Mouse (Mus musculus): ENCODE measurements around the gene Agpat1. TPM values are rescaled to one million over a fixed set of nuclear protein-coding genes. Genes with fewer than 3 reads are reported as not detected.

The Agpat1 gene
- polyA plus RNA-seq, 1 experiment from 2014 or later, result 42.6 TPM

DNA sequence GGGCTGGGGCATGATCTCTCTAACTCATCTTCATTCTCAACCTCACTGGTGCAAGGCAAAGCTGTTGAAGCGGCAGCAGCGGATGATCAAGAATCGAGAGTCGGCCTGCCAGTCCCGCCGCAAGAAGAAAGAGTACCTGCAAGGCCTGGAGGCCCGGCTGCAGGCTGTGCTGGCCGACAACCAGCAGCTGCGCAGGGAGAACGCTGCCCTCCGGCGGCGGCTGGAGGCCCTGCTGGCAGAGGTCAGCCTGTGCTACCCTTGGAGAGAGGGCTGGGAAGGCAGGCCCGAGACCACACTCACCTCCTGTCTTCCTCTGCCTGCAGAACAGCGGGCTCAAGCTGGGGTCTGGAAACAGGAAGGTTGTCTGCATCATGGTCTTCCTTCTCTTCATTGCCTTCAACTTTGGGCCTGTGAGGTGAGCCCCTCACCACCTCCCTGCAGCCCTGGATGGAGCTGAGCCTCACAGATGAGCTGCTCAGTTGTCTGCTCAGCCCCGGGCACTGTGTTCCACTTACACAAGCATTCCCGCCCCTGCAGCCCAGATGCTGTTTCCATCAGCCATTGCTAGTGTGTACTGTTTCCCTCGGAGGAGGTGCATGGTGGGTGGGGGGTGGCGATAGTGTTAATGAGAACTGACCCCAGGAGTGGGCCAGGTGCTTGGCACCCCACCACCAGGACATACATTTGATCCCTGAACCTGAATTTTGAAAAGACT lies 47.6 kb downstream of the Agpat1 start:
- Histone ChIP-seq H3K4me1 (ENCODE audit: control insufficient read depth, insufficient read depth, low read length) (peaks cover 31% of the 10 kb centered on the region), H3K27ac (ENCODE audit: low read length) (no peak overlapping the region), H3K27me3 (ENCODE audit: control insufficient read depth, insufficient read depth, low read length) (no peaks in the 10 kb centered on the region), H3K4me2 (ENCODE audit: low read depth, low read length) (no peak overlapping the region), H3K9ac (ENCODE audit: low read length) (no peak overlapping the region), H3K36me3 (ENCODE audit: control insufficient read depth, insufficient read depth, low read length) (peaks cover 21% of the 10 kb centered on the region; the same call in 1 of the 2 replicates), H3K9me3 (replicated peaks; ENCODE audit: control insufficient read depth, low read length) (no peaks in the 10 kb centered on the region), H3K4me3 (replicated peaks; ENCODE audit: low read length) (no peak overlapping the region)
- WGBS, result 48% methylated on average over 19 of the region's 19 CpGs
- no peak for ATAC-seq (ENCODE audit: insufficient read depth, low FRiP score)

DNA sequence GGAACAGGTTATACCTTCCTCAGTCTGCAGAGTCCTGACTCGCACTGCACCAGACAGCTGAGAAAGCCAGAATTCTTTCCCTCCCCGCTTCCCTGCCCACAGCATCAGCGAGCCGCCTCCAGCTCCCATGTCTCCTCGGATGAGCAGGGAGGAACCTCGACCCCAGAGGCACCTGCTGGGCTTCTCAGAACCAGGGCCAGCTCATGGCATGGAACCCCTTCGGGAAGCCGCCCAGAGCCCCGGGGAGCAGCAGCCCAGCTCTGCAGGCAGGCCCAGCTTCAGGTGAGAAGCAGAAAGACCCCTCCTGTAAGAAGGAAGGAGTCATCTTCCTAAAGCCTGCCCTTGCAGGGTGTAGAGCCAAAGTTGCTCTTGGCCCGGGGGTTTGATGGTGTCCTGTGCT lies 48.5 kb downstream of the Agpat1 start:
- peaks cover 21% of the 10 kb centered on the region; the same call in 1 of the 2 replicates for H3K36me3 ChIP-seq (ENCODE audit: control insufficient read depth, insufficient read depth, low read length)
- WGBS, result 91% methylated on average over 10 of the region's 10 CpGs
- no peak for ATAC-seq (ENCODE audit: insufficient read depth, low FRiP score)

DNA sequence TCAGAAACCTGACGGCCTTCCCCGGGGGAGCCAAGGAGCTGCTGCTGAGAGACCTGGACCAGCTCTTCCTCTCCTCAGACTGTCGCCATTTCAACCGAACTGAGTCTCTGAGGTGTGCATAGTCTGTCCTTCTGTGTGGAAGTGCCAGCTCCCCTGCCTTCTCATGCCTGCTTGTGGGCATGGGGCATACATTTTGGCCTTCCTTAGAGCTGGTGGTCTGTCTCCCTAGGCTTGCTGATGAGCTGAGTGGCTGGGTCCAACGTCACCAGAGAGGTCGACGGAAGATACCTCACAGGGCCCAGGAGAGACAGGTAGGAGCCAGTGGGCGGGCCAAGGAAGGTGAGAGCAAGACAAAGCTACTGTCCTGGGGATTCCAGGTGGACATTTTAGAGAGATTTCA lies 48.9 kb downstream of the Agpat1 start:
- H3K9me3 ChIP-seq (replicated peaks; ENCODE audit: control insufficient read depth, low read length), result no peaks in the 10 kb centered on the region
- H3K36me3 ChIP-seq (ENCODE audit: control insufficient read depth, insufficient read depth, low read length), result peaks cover 21% of the 10 kb centered on the region; the same call in 1 of the 2 replicates
- ATAC-seq (ENCODE audit: insufficient read depth, low FRiP score), result no peak
- no peaks in the 10 kb centered on the region for H3K27me3 ChIP-seq (ENCODE audit: control insufficient read depth, insufficient read depth, low read length)
- H3K9ac ChIP-seq (ENCODE audit: low read length), result no peak overlapping the region
- WGBS, result 92% methylated on average over 8 of the region's 8 CpGs
- peaks cover 30% of the 10 kb centered on the region for H3K4me1 ChIP-seq (ENCODE audit: control insufficient read depth, insufficient read depth, low read length)
- H3K27ac ChIP-seq (ENCODE audit: low read length), result no peak overlapping the region
- H3K4me3 ChIP-seq (replicated peaks; ENCODE audit: low read length), result no peak overlapping the region
- H3K4me2 ChIP-seq (ENCODE audit: low read depth, low read length), result no peak overlapping the region

More for the DNA sequence above, 48.5 kb downstream of the Agpat1 start:
- Histone ChIP-seq H3K27me3 (ENCODE audit: control insufficient read depth, insufficient read depth, low read length) (no peaks in the 10 kb centered on the region), H3K9me3 (replicated peaks; ENCODE audit: control insufficient read depth, low read length) (no peaks in the 10 kb centered on the region), H3K4me1 (ENCODE audit: control insufficient read depth, insufficient read depth, low read length) (peaks cover 34% of the 10 kb centered on the region), H3K27ac (ENCODE audit: low read length) (no peak overlapping the region), H3K4me3 (replicated peaks; ENCODE audit: low read length) (no peak overlapping the region), H3K9ac (ENCODE audit: low read length) (no peak overlapping the region), H3K4me2 (ENCODE audit: low read depth, low read length) (no peak overlapping the region)

- Histone ChIP-seq H3K9ac (ENCODE audit: low read length) (no peak overlapping the region), H3K9me3 (replicated peaks; ENCODE audit: control insufficient read depth, low read length) (no peaks in the 10 kb centered on the region), H3K27me3 (ENCODE audit: control insufficient read depth, insufficient read depth, low read length) (no peaks in the 10 kb centered on the region), H3K27ac (ENCODE audit: low read length) (0 out of 2 replicates have a peak overlapping the region, but pooled peaks have one; percentile 26), H3K36me3 (ENCODE audit: control insufficient read depth, insufficient read depth, low read length) (peaks cover 21% of the 10 kb centered on the region; the same call in 1 of the 2 replicates), H3K4me1 (ENCODE audit: control insufficient read depth, insufficient read depth, low read length) (peaks cover 28% of the 10 kb centered on the region), H3K4me3 (replicated peaks; ENCODE audit: low read length) (no peak overlapping the region), H3K4me2 (ENCODE audit: low read depth, low read length) (no peak overlapping the region)
- no peak for ATAC-seq (ENCODE audit: insufficient read depth, low FRiP score)
- WGBS, result 64% methylated on average over 9 of the region's 9 CpGs
Measured at GRCm38 (mm10) chr17:34653746-34654285, 49.8 kb downstream of the Agpat1 start.

- no peak overlapping the region for H3K9ac ChIP-seq (ENCODE audit: low read length)
- peak overlapping the region; percentile 90; the same call in 1 of the 2 replicates for H3K27ac ChIP-seq (ENCODE audit: low read length)
- H3K36me3 ChIP-seq (ENCODE audit: control insufficient read depth, insufficient read depth, low read length), result peaks cover 21% of the 10 kb centered on the region; the same call in 1 of the 2 replicates
- no peak overlapping the region for H3K4me2 ChIP-seq (ENCODE audit: low read depth, low read length)
- no peak for ATAC-seq (ENCODE audit: insufficient read depth, low FRiP score)
- WGBS, result 86% methylated on average over 13 of the region's 13 CpGs
- H3K9me3 ChIP-seq (replicated peaks; ENCODE audit: control insufficient read depth, low read length), result no peaks in the 10 kb centered on the region
- no peak overlapping the region for H3K4me3 ChIP-seq (replicated peaks; ENCODE audit: low read length)
- no peaks in the 10 kb centered on the region for H3K27me3 ChIP-seq (ENCODE audit: control insufficient read depth, insufficient read depth, low read length)
- H3K4me1 ChIP-seq (ENCODE audit: control insufficient read depth, insufficient read depth, low read length), result peaks cover 28% of the 10 kb centered on the region
Measured at GRCm38 (mm10) chr17:34654392-34654791, 50.3 kb downstream of the Agpat1 start.

- Histone ChIP-seq H3K4me3 (replicated peaks; ENCODE audit: low read length) (no peak overlapping the region), H3K27me3 (ENCODE audit: control insufficient read depth, insufficient read depth, low read length) (no peaks in the 10 kb centered on the region), H3K4me2 (ENCODE audit: low read depth, low read length) (0 out of 2 replicates have a peak overlapping the region, but pooled peaks have one; percentile 17), H3K9ac (ENCODE audit: low read length) (peak overlapping the region; percentile 49; the same call in 1 of the 2 replicates), H3K9me3 (replicated peaks; ENCODE audit: control insufficient read depth, low read length) (no peaks in the 10 kb centered on the region), H3K27ac (ENCODE audit: low read length) (peak overlapping the region; percentile 90), H3K4me1 (ENCODE audit: control insufficient read depth, insufficient read depth, low read length) (peaks cover 33% of the 10 kb centered on the region), H3K36me3 (ENCODE audit: control insufficient read depth, insufficient read depth, low read length) (peaks cover 19% of the 10 kb centered on the region; the same call in 1 of the 2 replicates)
- ATAC-seq (ENCODE audit: insufficient read depth, low FRiP score), result 0 out of 2 replicates have a peak, but pooled peaks have one; percentile 16
- WGBS, result 47% methylated on average over 7 of the region's 7 CpGs
Measured at GRCm38 (mm10) chr17:34655160-34655559, 51.1 kb downstream of the Agpat1 start.

DNA sequence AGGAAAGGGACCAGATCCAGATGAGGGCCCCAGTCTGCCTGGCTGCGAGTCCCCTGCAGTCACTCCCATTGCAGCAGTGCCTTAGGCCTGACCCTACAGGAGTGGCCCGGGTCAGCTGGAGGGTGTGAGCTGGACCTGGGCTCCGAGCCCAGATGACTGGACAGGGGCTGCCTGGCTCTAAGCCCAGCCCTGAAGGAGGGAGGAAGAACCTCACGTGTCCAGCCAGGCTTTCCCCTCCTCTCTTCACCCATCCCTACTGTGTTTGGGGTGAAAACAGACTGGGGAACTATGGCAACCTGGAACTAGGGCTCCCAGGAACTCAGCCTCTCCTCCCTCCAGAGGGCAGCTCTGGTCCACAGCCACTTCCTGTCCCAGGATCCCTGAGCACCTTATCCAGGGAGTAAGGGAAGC lies 51.5 kb downstream of the Agpat1 start:
- H3K9ac ChIP-seq (ENCODE audit: low read length), result peak overlapping the region; percentile 49; the same call in 1 of the 2 replicates
- H3K4me2 ChIP-seq (ENCODE audit: low read depth, low read length), result no peak overlapping the region
- WGBS, result 54% methylated on average over 4 of the region's 4 CpGs

GRCm38 (mm10) chr17:34656666-34657065 lies 52.6 kb downstream of the Agpat1 start:
- Histone ChIP-seq H3K9me3 (replicated peaks; ENCODE audit: control insufficient read depth, low read length) (no peaks in the 10 kb centered on the region), H3K4me1 (ENCODE audit: control insufficient read depth, insufficient read depth, low read length) (peaks cover 48% of the 10 kb centered on the region), H3K9ac (ENCODE audit: low read length) (no peak overlapping the region), H3K27me3 (ENCODE audit: control insufficient read depth, insufficient read depth, low read length) (no peaks in the 10 kb centered on the region), H3K4me2 (ENCODE audit: low read depth, low read length) (no peak overlapping the region), H3K36me3 (ENCODE audit: control insufficient read depth, insufficient read depth, low read length) (peaks cover 8% of the 10 kb centered on the region; the same call in 1 of the 2 replicates), H3K4me3 (replicated peaks; ENCODE audit: low read length) (no peak overlapping the region), H3K27ac (ENCODE audit: low read length) (peak overlapping the region; percentile 90)
- no peak for ATAC-seq (ENCODE audit: insufficient read depth, low FRiP score)
- 42% methylated on average over 8 of the region's 8 CpGs for WGBS

More for the DNA sequence above, 51.5 kb downstream of the Agpat1 start:
- H3K27me3 ChIP-seq (ENCODE audit: control insufficient read depth, insufficient read depth, low read length), result no peaks in the 10 kb centered on the region
- peak overlapping the region; percentile 90 for H3K27ac ChIP-seq (ENCODE audit: low read length)
- peaks cover 15% of the 10 kb centered on the region; the same call in 1 of the 2 replicates for H3K36me3 ChIP-seq (ENCODE audit: control insufficient read depth, insufficient read depth, low read length)
- ATAC-seq (ENCODE audit: insufficient read depth, low FRiP score), result peak; percentile 86
- no peak overlapping the region for H3K4me3 ChIP-seq (replicated peaks; ENCODE audit: low read length)
- peaks cover 38% of the 10 kb centered on the region for H3K4me1 ChIP-seq (ENCODE audit: control insufficient read depth, insufficient read depth, low read length)
- H3K9me3 ChIP-seq (replicated peaks; ENCODE audit: control insufficient read depth, low read length), result no peaks in the 10 kb centered on the region

GRCm38 (mm10) chr17:34657271-34657670 lies 53.2 kb downstream of the Agpat1 start:
- Histone ChIP-seq H3K4me1 (ENCODE audit: control insufficient read depth, insufficient read depth, low read length) (peaks cover 49% of the 10 kb centered on the region), H3K36me3 (ENCODE audit: control insufficient read depth, insufficient read depth, low read length) (peaks cover 5% of the 10 kb centered on the region; the same call in 1 of the 2 replicates), H3K4me2 (ENCODE audit: low read depth, low read length) (no peak overlapping the region), H3K27ac (ENCODE audit: low read length) (peak overlapping the region; percentile 90; the same call in 1 of the 2 replicates), H3K9me3 (replicated peaks; ENCODE audit: control insufficient read depth, low read length) (no peaks in the 10 kb centered on the region), H3K27me3 (ENCODE audit: control insufficient read depth, insufficient read depth, low read length) (no peaks in the 10 kb centered on the region), H3K9ac (ENCODE audit: low read length) (no peak overlapping the region), H3K4me3 (replicated peaks; ENCODE audit: low read length) (no peak overlapping the region)
- WGBS, result 47% methylated on average over 2 of the region's 2 CpGs
- ATAC-seq (ENCODE audit: insufficient read depth, low FRiP score), result no peak
